Mouse (Mus musculus): Measurements from ENCODE around the gene Fbn1. TPM values are rescaled to one million over a fixed set of nuclear protein-coding genes. Genes with fewer than 3 reads are reported as not detected.

The Fbn1 gene
- polyA plus RNA-seq, 1 experiment from 2014 or later: 7.8 TPM

DNA sequence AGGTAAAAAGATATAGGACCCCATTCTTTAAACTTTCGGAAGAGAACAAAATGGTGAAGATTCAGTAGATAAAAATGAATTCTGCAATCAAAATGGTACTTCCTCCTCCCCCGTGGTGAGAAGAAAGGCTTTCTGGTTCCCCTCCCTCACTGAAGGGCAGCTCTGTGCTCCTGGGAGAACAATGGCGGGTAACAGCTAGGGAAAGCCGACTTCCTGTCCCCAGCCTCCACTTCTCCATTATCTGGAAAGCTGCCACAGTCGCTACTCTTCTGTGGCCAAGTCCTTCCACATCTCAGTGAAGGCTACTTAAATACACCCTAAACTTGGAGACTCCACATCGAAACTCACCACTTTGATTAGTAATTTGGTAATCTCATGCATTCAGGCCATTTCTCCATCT is 43.8 kb downstream of the Fbn1 start:
- Histone ChIP-seq H3K36me3 (ENCODE audit: control insufficient read depth, insufficient read depth, low read length) (no peaks in the 10 kb centered on the region; the same call in 1 of the 2 replicates), H3K4me2 (ENCODE audit: low read depth, severe bottlenecking) (no peak overlapping the region), H3K27me3 (ENCODE audit: control insufficient read depth, insufficient read depth, low read length) (no peaks in the 10 kb centered on the region), H3K27ac (replicated peaks; ENCODE audit: low read depth, low read length) (no peak overlapping the region), H3K9ac (ENCODE audit: low read length) (no peak overlapping the region), H3K4me1 (ENCODE audit: control insufficient read depth, insufficient read depth, low read length) (no peaks in the 10 kb centered on the region), H3K9me3 (ENCODE audit: control insufficient read depth, low read length) (no peaks in the 10 kb centered on the region), H3K4me3 (ENCODE audit: low read depth, low read length) (no peak overlapping the region)
- 90% methylated on average over 6 of the region's 6 CpGs for WGBS
- DNase-seq (ENCODE audit: low spot score): no peak
- no peak for ATAC-seq (ENCODE audit: insufficient number of reproducible peaks, low FRiP score, low TSS enrichment, low read depth)

DNA sequence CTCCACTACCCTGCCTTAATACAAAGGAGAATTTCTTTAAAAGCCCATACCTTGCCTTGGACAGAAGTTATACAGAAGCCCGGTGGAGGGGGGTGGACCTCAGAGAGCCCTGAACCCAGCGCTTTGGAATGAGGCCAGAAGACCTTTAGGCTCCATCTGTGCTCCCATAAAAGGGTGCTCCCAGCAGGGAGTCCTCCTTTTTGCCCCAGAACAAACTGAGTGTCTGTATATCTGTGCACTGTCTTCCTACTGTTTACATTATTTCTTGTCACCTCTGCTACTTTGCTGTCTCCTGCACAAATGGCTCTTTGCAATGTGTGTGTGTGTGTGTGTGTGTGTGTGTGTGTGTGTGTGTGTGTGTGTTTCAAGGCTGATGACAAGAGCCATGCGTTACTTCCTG is 48.7 kb downstream of the Fbn1 start:
- no peak overlapping the region for H3K27ac ChIP-seq (replicated peaks; ENCODE audit: low read depth, low read length)

GRCm38 (mm10) chr2:125456059-125456789 is 51.6 kb downstream of the Fbn1 start:
- Histone ChIP-seq H3K4me3 (ENCODE audit: low read depth, low read length) (no peak overlapping the region), H3K4me2 (ENCODE audit: low read depth, severe bottlenecking) (no peak overlapping the region), H3K4me1 (ENCODE audit: control insufficient read depth, insufficient read depth, low read length) (no peaks in the 10 kb centered on the region), H3K9ac (ENCODE audit: low read length) (no peak overlapping the region), H3K36me3 (ENCODE audit: control insufficient read depth, insufficient read depth, low read length) (no peaks in the 10 kb centered on the region), H3K9me3 (ENCODE audit: control insufficient read depth, low read length) (no peaks in the 10 kb centered on the region), H3K27ac (replicated peaks; ENCODE audit: low read depth, low read length) (no peak overlapping the region), H3K27me3 (ENCODE audit: control insufficient read depth, insufficient read depth, low read length) (no peaks in the 10 kb centered on the region)
- 86% methylated on average over 15 of the region's 15 CpGs for WGBS
- ATAC-seq (ENCODE audit: insufficient number of reproducible peaks, low FRiP score, low TSS enrichment, low read depth) (no peak), DNase-seq (ENCODE audit: low spot score) (no peak)

More for the DNA sequence above, 48.7 kb downstream of the Fbn1 start:
- WGBS: 77% methylated on average over 3 of the region's 3 CpGs
- H3K9ac ChIP-seq (ENCODE audit: low read length): no peak overlapping the region
- H3K9me3 ChIP-seq (ENCODE audit: control insufficient read depth, low read length): no peaks in the 10 kb centered on the region
- H3K4me2 ChIP-seq (ENCODE audit: low read depth, severe bottlenecking): no peak overlapping the region
- H3K4me3 ChIP-seq (ENCODE audit: low read depth, low read length): no peak overlapping the region
- no peaks in the 10 kb centered on the region for H3K36me3 ChIP-seq (ENCODE audit: control insufficient read depth, insufficient read depth, low read length)
- no peaks in the 10 kb centered on the region for H3K4me1 ChIP-seq (ENCODE audit: control insufficient read depth, insufficient read depth, low read length)
- ATAC-seq (ENCODE audit: insufficient number of reproducible peaks, low FRiP score, low TSS enrichment, low read depth) (no peak), DNase-seq (ENCODE audit: low spot score) (no peak)
- no peaks in the 10 kb centered on the region for H3K27me3 ChIP-seq (ENCODE audit: control insufficient read depth, insufficient read depth, low read length)

GRCm38 (mm10) chr2:125454781-125455180 is 53.0 kb downstream of the Fbn1 start:
- Histone ChIP-seq H3K4me3 (ENCODE audit: low read depth, low read length) (no peak overlapping the region), H3K9me3 (ENCODE audit: control insufficient read depth, low read length) (no peaks in the 10 kb centered on the region), H3K27me3 (ENCODE audit: control insufficient read depth, insufficient read depth, low read length) (no peaks in the 10 kb centered on the region), H3K36me3 (ENCODE audit: control insufficient read depth, insufficient read depth, low read length) (no peaks in the 10 kb centered on the region), H3K4me1 (ENCODE audit: control insufficient read depth, insufficient read depth, low read length) (no peaks in the 10 kb centered on the region), H3K4me2 (ENCODE audit: low read depth, severe bottlenecking) (no peak overlapping the region), H3K9ac (ENCODE audit: low read length) (no peak overlapping the region), H3K27ac (replicated peaks; ENCODE audit: low read depth, low read length) (no peak overlapping the region)
- ATAC-seq (ENCODE audit: insufficient number of reproducible peaks, low FRiP score, low TSS enrichment, low read depth) (no peak), DNase-seq (ENCODE audit: low spot score) (no peak)
- WGBS: 85% methylated on average over 5 of the region's 5 CpGs

- no peak overlapping the region for H3K4me3 ChIP-seq (ENCODE audit: low read depth, low read length)
- no peak for ATAC-seq (ENCODE audit: insufficient number of reproducible peaks, low FRiP score, low TSS enrichment, low read depth)
- H3K4me2 ChIP-seq (ENCODE audit: low read depth, severe bottlenecking): no peak overlapping the region
- H3K4me1 ChIP-seq (ENCODE audit: control insufficient read depth, insufficient read depth, low read length): peaks cover 11% of the 10 kb centered on the region; the same call in 1 of the 2 replicates
- 76% methylated on average over 6 of the region's 6 CpGs for WGBS
- no peaks in the 10 kb centered on the region for H3K9me3 ChIP-seq (ENCODE audit: control insufficient read depth, low read length)
- H3K27me3 ChIP-seq (ENCODE audit: control insufficient read depth, insufficient read depth, low read length): no peaks in the 10 kb centered on the region
- H3K9ac ChIP-seq (ENCODE audit: low read length): no peak overlapping the region
- no peaks in the 10 kb centered on the region for H3K36me3 ChIP-seq (ENCODE audit: control insufficient read depth, insufficient read depth, low read length)
- H3K27ac ChIP-seq (replicated peaks; ENCODE audit: low read depth, low read length): no peak overlapping the region
- no peak for DNase-seq (ENCODE audit: low spot score)
Measured at GRCm38 (mm10) chr2:125452369-125453097, 55.3 kb downstream of the Fbn1 start.

DNA sequence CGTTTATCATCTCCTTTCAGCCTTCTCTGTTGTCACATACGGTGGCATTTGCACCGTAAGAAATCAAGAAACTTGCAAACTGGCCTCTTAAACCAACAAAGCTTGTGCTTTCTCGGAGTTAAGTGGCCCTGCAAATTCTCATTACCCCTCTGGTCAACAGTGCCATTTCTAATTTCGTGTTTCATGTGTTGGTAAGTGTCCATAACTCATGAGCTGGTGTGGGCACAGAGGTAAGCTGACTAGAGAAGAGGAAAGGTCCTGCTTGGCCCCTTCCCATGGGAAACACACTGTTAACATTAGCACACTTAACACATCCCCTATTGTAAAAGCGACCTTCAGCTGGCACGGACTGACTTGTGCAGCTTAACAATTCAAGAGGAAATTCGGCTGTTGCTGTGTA is 58.4 kb downstream of the Fbn1 start:
- Histone ChIP-seq H3K4me3 (ENCODE audit: low read depth, low read length) (no peak overlapping the region), H3K27me3 (ENCODE audit: control insufficient read depth, insufficient read depth, low read length) (no peaks in the 10 kb centered on the region), H3K4me1 (ENCODE audit: control insufficient read depth, insufficient read depth, low read length) (peaks cover 13% of the 10 kb centered on the region; the same call in 1 of the 2 replicates), H3K9me3 (ENCODE audit: control insufficient read depth, low read length) (no peaks in the 10 kb centered on the region), H3K36me3 (ENCODE audit: control insufficient read depth, insufficient read depth, low read length) (no peaks in the 10 kb centered on the region), H3K4me2 (ENCODE audit: low read depth, severe bottlenecking) (no peak overlapping the region), H3K9ac (ENCODE audit: low read length) (no peak overlapping the region), H3K27ac (replicated peaks; ENCODE audit: low read depth, low read length) (no peak overlapping the region)
- DNase-seq (ENCODE audit: low spot score): peak; percentile 36
- 51% methylated on average over 8 of the region's 8 CpGs for WGBS
- ATAC-seq (ENCODE audit: insufficient number of reproducible peaks, low FRiP score, low TSS enrichment, low read depth): no peak

DNA sequence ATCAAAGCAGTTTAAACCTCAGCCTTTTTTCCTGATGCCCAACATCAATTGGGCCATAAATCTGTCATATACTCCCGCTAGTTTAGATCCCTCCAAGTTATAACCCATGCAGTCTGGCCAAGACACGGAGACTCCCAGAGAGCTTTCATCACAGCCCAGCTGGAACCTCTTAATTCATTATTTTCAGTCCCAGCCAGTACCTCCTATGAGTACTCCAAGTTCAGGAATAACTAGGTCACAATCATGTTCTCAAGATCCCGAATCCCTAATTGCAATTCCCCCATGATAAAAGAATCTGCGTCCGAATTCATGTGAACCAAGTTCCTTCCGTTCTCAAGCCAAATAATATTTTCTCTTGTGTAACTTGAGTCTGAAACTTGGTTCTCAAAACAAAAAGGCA is 58.9 kb downstream of the Fbn1 start:
- 38% methylated on average over 6 of the region's 6 CpGs for WGBS
- no peaks in the 10 kb centered on the region for H3K36me3 ChIP-seq (ENCODE audit: control insufficient read depth, insufficient read depth, low read length)
- no peak overlapping the region for H3K27ac ChIP-seq (replicated peaks; ENCODE audit: low read depth, low read length)
- H3K27me3 ChIP-seq (ENCODE audit: control insufficient read depth, insufficient read depth, low read length): no peaks in the 10 kb centered on the region
- H3K4me1 ChIP-seq (ENCODE audit: control insufficient read depth, insufficient read depth, low read length): peaks cover 13% of the 10 kb centered on the region; the same call in 1 of the 2 replicates
- H3K9me3 ChIP-seq (ENCODE audit: control insufficient read depth, low read length): no peaks in the 10 kb centered on the region
- H3K4me3 ChIP-seq (ENCODE audit: low read depth, low read length): no peak overlapping the region
- ATAC-seq (ENCODE audit: insufficient number of reproducible peaks, low FRiP score, low TSS enrichment, low read depth) (0 out of 2 replicates have a peak, but pooled peaks have one; percentile 67), DNase-seq (ENCODE audit: low spot score) (peak; percentile 44)
- H3K9ac ChIP-seq (ENCODE audit: low read length): no peak overlapping the region
- no peak overlapping the region for H3K4me2 ChIP-seq (ENCODE audit: low read depth, severe bottlenecking)

DNA sequence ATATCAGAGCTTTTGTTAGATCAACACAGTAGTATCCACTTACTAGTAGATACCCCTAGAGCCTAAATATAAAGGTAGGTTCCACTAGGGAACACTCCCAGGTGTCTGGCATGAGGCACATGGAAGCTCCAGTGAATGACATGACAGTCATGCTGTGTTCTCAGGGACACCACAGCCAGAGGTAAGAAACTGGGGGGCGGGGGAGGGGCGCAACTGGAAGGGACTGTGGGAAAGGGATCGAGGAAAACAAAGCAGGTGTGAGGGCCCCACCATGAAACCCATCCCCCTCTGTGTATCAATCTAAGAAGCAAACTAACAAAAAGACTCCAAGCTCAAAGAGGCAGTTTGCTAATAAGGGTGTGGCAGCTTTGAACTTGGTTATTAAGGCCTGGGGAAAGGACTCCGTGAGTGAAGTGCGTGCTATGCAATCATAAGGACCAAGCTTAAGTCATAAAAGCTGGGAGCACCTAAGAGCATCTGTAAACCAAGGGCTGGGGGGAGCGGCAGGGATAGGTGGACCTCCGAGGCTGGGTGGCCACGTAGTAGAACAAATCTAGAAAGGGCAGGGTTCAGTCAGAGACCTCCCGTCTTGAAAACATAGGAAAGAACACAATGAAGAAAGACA is 60.4 kb downstream of the Fbn1 start:
- no peak for ATAC-seq (ENCODE audit: insufficient number of reproducible peaks, low FRiP score, low TSS enrichment, low read depth)

More for the DNA sequence above, 60.4 kb downstream of the Fbn1 start:
- Histone ChIP-seq H3K27ac (replicated peaks; ENCODE audit: low read depth, low read length) (no peak overlapping the region), H3K36me3 (ENCODE audit: control insufficient read depth, insufficient read depth, low read length) (no peaks in the 10 kb centered on the region), H3K9me3 (ENCODE audit: control insufficient read depth, low read length) (no peaks in the 10 kb centered on the region), H3K4me1 (ENCODE audit: control insufficient read depth, insufficient read depth, low read length) (peaks cover 13% of the 10 kb centered on the region; the same call in 1 of the 2 replicates), H3K4me3 (ENCODE audit: low read depth, low read length) (no peak overlapping the region), H3K4me2 (ENCODE audit: low read depth, severe bottlenecking) (no peak overlapping the region), H3K27me3 (ENCODE audit: control insufficient read depth, insufficient read depth, low read length) (no peaks in the 10 kb centered on the region), H3K9ac (ENCODE audit: low read length) (no peak overlapping the region)
- 70% methylated on average over 9 of the region's 9 CpGs for WGBS
- DNase-seq (ENCODE audit: low spot score): no peak
